In the genomic region with DNA sequence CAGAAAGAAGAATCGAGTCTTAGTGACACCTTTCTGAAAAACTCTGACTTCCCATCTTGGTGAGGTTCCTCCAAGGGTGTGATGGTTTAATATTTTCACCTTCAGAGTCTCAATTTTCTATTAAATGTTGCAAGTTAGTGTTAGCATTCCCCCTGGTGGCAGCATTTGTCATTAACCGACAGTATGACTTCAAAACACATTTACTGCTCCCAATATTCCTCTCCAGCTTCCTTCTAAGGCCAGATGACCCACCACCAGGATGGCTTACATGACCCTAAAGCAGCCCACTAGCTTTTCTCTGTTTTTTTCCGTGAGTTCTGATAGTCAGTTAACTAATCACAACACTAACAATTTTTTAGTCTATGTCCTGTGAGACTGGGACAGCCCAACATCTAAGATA, we compare ENCODE assay signal across 10 mouse cellular contexts. TPM values are rescaled to one million over a fixed set of nuclear protein-coding genes. Genes with fewer than 3 reads are reported as not detected.
DNase-seq lines count a peak whose midpoint lies in the region; ATAC-seq and TF ChIP-seq lines count a peak whose summit lies in the region.
"Had no signal": no experiment of that assay in that cellular context is flagged by ENCODE, and none has a peak within 500 bp of the region (broad histone marks: within the 10 kb centered on the region; RNA-seq: fewer than 3 reads in every experiment).

No protein-coding gene starts in this region.

- DNase-seq in liver (peak; percentile 13), Patski (ENCODE audit: low read depth, low spot score) (no peak), MN1 (ENCODE audit: low spot score) (no peak)
- DNase-seq in liver, embryonic 11.5 days (ENCODE audit: low spot score), result no peak
- peak; percentile 10 to 20 for DNase-seq in cerebellum, postnatal 36 days
- DNase-seq in induced T-regulatory cell, adult 2 months (ENCODE audit: low read depth), result peak; percentile 64
- DNase-seq in limb, embryonic 14.5 days (ENCODE audit: low spot score), result peak; percentile 67
- DNase-seq in skeletal muscle tissue, adult 2 months (ENCODE audit: low read depth, low spot score), result peak; percentile 12

- ATAC-seq in liver, embryonic 11.5 days (replicated peaks; ENCODE audit: low FRiP score), result no peak
- no peak for ATAC-seq in Patski
- no peak for ATAC-seq in limb, embryonic 14.5 days (ENCODE audit: low FRiP score, low read depth)

- POLR2A ChIA-PET in Patski (lab: Charles Lee), result no interaction called here

- no peak overlapping the region for H3K4me2 ChIP-seq in liver, embryonic 11.5 days
- H3K4me2 ChIP-seq in limb, embryonic 14.5 days (replicated peaks; ENCODE audit: low read depth, low read length, severe bottlenecking), result no peak overlapping the region
- H3K4me2 ChIP-seq: limb, embryonic 12.5 days had no signal

- no peak overlapping the region for H3K9ac ChIP-seq in liver, embryonic 11.5 days (ENCODE audit: low read depth, low read length)
- no peak overlapping the region for H3K9ac ChIP-seq in limb, embryonic 14.5 days (ENCODE audit: low read depth, low read length, severe bottlenecking)
- H3K9ac ChIP-seq: limb, embryonic 12.5 days had no signal

- H3K27me3 ChIP-seq in liver, embryonic 11.5 days (replicated peaks; ENCODE audit: control insufficient read depth, insufficient read depth, low read length), result no peaks in the 10 kb centered on the region
- no peaks in the 10 kb centered on the region for H3K27me3 ChIP-seq in Patski
- H3K27me3 ChIP-seq in limb, embryonic 14.5 days (ENCODE audit: control insufficient read depth, insufficient read depth, low read length), result no peaks in the 10 kb centered on the region
- H3K27me3 ChIP-seq: limb, embryonic 12.5 days had no signal

- no peaks in the 10 kb centered on the region for H3K9me3 ChIP-seq in liver, embryonic 11.5 days (ENCODE audit: control insufficient read depth, low read length)
- H3K9me3 ChIP-seq in limb, embryonic 14.5 days (ENCODE audit: control insufficient read depth, low read length), result no peaks in the 10 kb centered on the region
- H3K9me3 ChIP-seq: limb, embryonic 12.5 days had no signal

- TF ChIP-seq CTCF in Patski (IDR thresholded peaks at IDR 0.05), result peak; percentile 84

- no peak overlapping the region for H3K4me3 ChIP-seq in liver, embryonic 11.5 days (ENCODE audit: low read depth, low read length)
- no peak overlapping the region for H3K4me3 ChIP-seq in limb, embryonic 14.5 days (replicated peaks; ENCODE audit: low read length)
- H3K4me3 ChIP-seq: limb, embryonic 12.5 days had no signal

- H3K27ac ChIP-seq in liver, embryonic 11.5 days (ENCODE audit: low read depth, low read length), result no peak overlapping the region
- no peak overlapping the region for H3K27ac ChIP-seq in limb, embryonic 14.5 days (replicated peaks; ENCODE audit: low read depth, low read length)
- H3K27ac ChIP-seq: limb, embryonic 12.5 days had no signal

- 40% methylated on average over 3 of the region's 3 CpGs for WGBS in liver, embryonic 11.5 days
- WGBS in limb, embryonic 14.5 days, result 35% methylated on average over 3 of the region's 3 CpGs

- no peaks in the 10 kb centered on the region for H3K36me3 ChIP-seq in liver, embryonic 11.5 days (ENCODE audit: control insufficient read depth, insufficient read depth, low read length)
- H3K36me3 ChIP-seq in limb, embryonic 14.5 days (ENCODE audit: control insufficient read depth, insufficient read depth, low read length), result no peaks in the 10 kb centered on the region
- H3K36me3 ChIP-seq: limb, embryonic 12.5 days had no signal

- H3K4me1 ChIP-seq in liver, embryonic 11.5 days (replicated peaks; ENCODE audit: control insufficient read depth, insufficient read depth, low read length), result no peaks in the 10 kb centered on the region
- no peaks in the 10 kb centered on the region for H3K4me1 ChIP-seq in limb, embryonic 14.5 days (ENCODE audit: control insufficient read depth, insufficient read depth, low read length)
- H3K4me1 ChIP-seq: limb, embryonic 12.5 days had no signal

- in situ Hi-C loops in Patski (cut with MboI; ENCODE audit: low pct_unique_long_range_greater_than_20kb), result loop anchor here (10.0 kb wide), 1 partner anchor 211 kb away; the partner anchor contains the start of gene 4930579F01Rik

- TF ChIP-seq POLR2A in limb, embryonic 14.5 days (IDR thresholded peaks at IDR 0.05; ENCODE audit: borderline replicate concordance, extremely low read depth, insufficient read depth, insufficient read length), result no peak

- CTCF ChIA-PET in Patski (lab: Charles Lee), result interaction anchor here (0.7 to 7.1 kb wide), 15 partner anchors 9 to 208 kb away, joined by 3 to 88 read pairs (median 6); partner anchors contain the start of gene Adh7

RNA-seq across cellular contexts. Expression of gene Adh4, which starts 9.9 kb away (rescaled TPM):
- not detected in 2 replicates for polyA plus RNA-seq in liver, embryonic 11.5 days (2014; fragmentation: Nextera tagmentation; extraction: Ambion mirVana)
- polyA plus RNA-seq in Patski (2021), result not detected
- polyA plus RNA-seq in limb, embryonic 14.5 days (2012; rRNA removed), result not detected in 2 replicates
- polyA plus RNA-seq in limb, embryonic 14.5 days (2014; fragmentation: Nextera tagmentation; extraction: Ambion mirVana), result not detected in 2 replicates
- polyA plus RNA-seq: cortical plate, adult 2 months; limb, embryonic 12.5 days had no signal

RNA-seq across cellular contexts. Expression of gene Adh5, which starts 37.6 kb away (rescaled TPM):
- 176 and 184 TPM in 2 replicates for polyA plus RNA-seq in liver, embryonic 11.5 days (2014; fragmentation: Nextera tagmentation; extraction: Ambion mirVana)
- 292 TPM for polyA plus RNA-seq in Patski (2021)
- 86.4 and 104 TPM in 2 replicates for polyA plus RNA-seq in limb, embryonic 14.5 days (2012; rRNA removed)
- polyA plus RNA-seq in limb, embryonic 14.5 days (2014; fragmentation: Nextera tagmentation; extraction: Ambion mirVana), result 171 and 193 TPM in 2 replicates

Comparison
In these comparisons a context has a peak if more than half of its experiments do, and no peak if none do; other contexts are left out.
1. DNase-seq: peak in liver (single experiment), cerebellum, postnatal 36 days (2 of 2), induced T-regulatory cell, adult 2 months (single experiment), limb, embryonic 14.5 days (single experiment) and skeletal muscle tissue, adult 2 months (single experiment); none in liver, embryonic 11.5 days (single experiment), Patski (single experiment) and MN1 (single experiment).